Mouse (Mus musculus): ENCODE measurements around the gene Map3k15. TPM values are rescaled to one million over a fixed set of nuclear protein-coding genes. Genes with fewer than 3 reads are reported as not detected.

Map3k15 gene
- polyA plus RNA-seq, 1 experiment, result 0.63 TPM

GRCm38 (mm10) chrX:160153147-160153815, 165.0 kb downstream of the Map3k15 start:
- H3K4me3 ChIP-seq (ENCODE audit: insufficient read depth, low read depth, low read length), result no peak overlapping the region
- H3K4me1 ChIP-seq (ENCODE audit: control insufficient read depth, insufficient read depth, insufficient read length, low read length), result no peaks in the 10 kb centered on the region
- H3K27ac ChIP-seq (replicated peaks; ENCODE audit: low read depth, low read length), result no peak overlapping the region

GRCm38 (mm10) chrX:160164259-160164658, 176.0 kb downstream of the Map3k15 start:
- no peak overlapping the region for H3K27ac ChIP-seq (replicated peaks; ENCODE audit: low read depth, low read length)
- H3K4me1 ChIP-seq (ENCODE audit: control insufficient read depth, insufficient read depth, insufficient read length, low read length), result no peaks in the 10 kb centered on the region
- no peak overlapping the region for H3K4me3 ChIP-seq (ENCODE audit: insufficient read depth, low read depth, low read length)

- Histone ChIP-seq H3K4me1 (ENCODE audit: control insufficient read depth, insufficient read depth, insufficient read length, low read length) (no peaks in the 10 kb centered on the region), H3K27ac (replicated peaks; ENCODE audit: low read depth, low read length) (no peak overlapping the region), H3K4me3 (ENCODE audit: insufficient read depth, low read depth, low read length) (no peak overlapping the region)
These were observed 178.2 kb downstream of the Map3k15 start for GRCm38 (mm10) chrX:160166246-160166985.

- H3K4me1 ChIP-seq (ENCODE audit: control insufficient read depth, insufficient read depth, insufficient read length, low read length), result no peaks in the 10 kb centered on the region
- no peak overlapping the region for H3K27ac ChIP-seq (replicated peaks; ENCODE audit: low read depth, low read length)
- no peak overlapping the region for H3K4me3 ChIP-seq (ENCODE audit: insufficient read depth, low read depth, low read length)
These were observed 181.9 kb downstream of the Map3k15 start for GRCm38 (mm10) chrX:160170150-160170549.

Other genes with a start within 250 kb of the Map3k15 start
- gene Pdha1, start 150.0 kb downstream of the Map3k15 start, polyA plus RNA-seq (2012; ENCODE audit: insufficient read depth, insufficient read length, missing spikeins), result 1,665 and 1,703 TPM in 2 replicates

Data from brown adipose tissue, adult 24 weeks (tissue).